Mouse (Mus musculus): ENCODE results near the gene Pik3c2g. TPM values are rescaled to one million over a fixed set of nuclear protein-coding genes. Genes with fewer than 3 reads are reported as not detected.

Pik3c2g gene
- total and polyA plus RNA-seq, 3 experiments, result 0.27 TPM; not detected in 2

DNA sequence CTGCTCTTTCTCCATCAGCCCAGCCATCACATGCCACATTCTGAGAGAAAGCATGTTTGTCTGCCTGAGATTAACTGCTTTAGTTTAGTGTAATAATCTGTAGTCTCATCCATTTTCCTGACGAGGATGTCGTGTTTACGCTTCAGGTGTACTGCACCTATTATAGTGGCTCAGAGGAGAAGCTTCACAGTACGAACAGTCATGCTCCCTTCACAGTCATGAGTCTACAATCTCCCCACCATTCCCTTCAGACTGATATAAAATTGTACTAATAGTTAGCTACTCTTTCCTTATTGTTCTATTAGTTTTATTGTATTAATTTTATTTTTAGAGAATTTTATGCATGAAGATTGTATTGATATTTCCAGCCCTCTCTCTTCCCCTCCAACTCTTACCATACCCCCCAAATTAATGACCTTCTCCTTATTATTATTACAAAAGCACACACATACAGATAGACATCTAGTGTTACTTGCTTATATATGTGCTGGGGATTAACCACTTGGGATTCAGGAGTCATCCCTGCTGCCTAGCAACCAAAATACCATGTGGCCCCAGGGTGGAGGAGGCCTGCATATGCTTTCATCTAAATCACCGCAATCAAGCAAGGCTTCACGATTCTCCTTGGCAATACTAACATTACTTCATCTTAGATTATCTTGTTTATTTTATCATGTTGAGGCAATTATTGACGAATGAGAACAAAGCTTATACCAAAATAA, 159.9 kb downstream of the Pik3c2g start:
- TF ChIP-seq GATA1 (IDR thresholded peaks at IDR 0.05; ENCODE audit: borderline replicate concordance, low read length), result no peak
- no peak for TF ChIP-seq CTCF (IDR thresholded peaks at IDR 0.05; ENCODE audit: low read depth, low read length)
- TF ChIP-seq POLR2AphosphoS5 (IDR thresholded peaks at IDR 0.05; ENCODE audit: insufficient replicate concordance, low read depth, low read length), result no peak
- no peak for TF ChIP-seq TAL1 (conservative IDR thresholded peaks at IDR 0.05; ENCODE audit: low read depth, low read length)
- no peak for TF ChIP-seq GATA2 (IDR thresholded peaks at IDR 0.05; ENCODE audit: borderline replicate concordance, low read depth, low read length)
- Histone ChIP-seq H3K9me3 (replicated peaks) (peaks cover 24% of the 10 kb centered on the region), H3K4me1 (ENCODE audit: insufficient read depth, low read depth, low read length) (no peaks in the 10 kb centered on the region)

DNA sequence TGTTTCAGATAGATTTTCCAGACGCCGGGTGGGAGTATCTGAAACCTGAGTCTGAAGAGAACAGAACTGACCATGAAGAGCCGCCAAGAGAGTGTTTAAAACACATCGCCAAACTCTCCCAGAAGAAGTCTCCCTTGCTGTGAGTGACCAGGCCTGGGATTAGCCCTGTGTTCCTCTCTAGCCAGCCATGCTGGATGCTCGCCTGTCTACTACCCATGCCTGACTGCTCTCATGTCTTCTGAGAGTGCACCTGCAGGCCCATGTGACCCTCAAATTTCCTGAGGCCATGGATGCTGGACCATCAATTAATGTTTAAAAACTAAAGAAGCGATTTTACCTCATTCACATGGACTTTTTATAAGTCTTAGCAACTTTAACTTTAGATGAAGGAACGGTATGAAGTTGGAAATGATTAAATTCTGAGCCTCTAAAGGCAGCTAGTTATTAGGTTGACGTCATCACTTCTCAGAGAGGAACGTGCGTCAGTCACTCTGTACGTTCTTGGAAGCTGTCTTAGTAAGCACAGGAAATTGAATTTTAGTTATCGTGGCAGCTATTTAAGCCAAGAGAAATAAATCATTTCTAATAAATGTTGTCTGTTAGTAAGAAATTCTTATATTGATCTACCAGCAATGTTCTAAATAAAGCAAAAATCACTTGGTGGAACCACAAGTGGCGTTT, 161.2 kb downstream of the Pik3c2g start:
- ATAC-seq (ENCODE audit: extremely low read depth, insufficient number of reproducible peaks, low FRiP score, poor library complexity, severe bottlenecking) (no peak), DNase-seq (ENCODE audit: low spot score) (no peak)
- Histone ChIP-seq H3K4me3 (ENCODE audit: low read depth, low read length) (no peak overlapping the region), H3K27me3 (ENCODE audit: insufficient read depth, low read length) (no peaks in the 10 kb centered on the region), H3K9me3 (replicated peaks) (peaks cover 18% of the 10 kb centered on the region), H3K36me3 (replicated peaks) (no peaks in the 10 kb centered on the region), H3K4me1 (ENCODE audit: insufficient read depth, low read depth, low read length) (no peaks in the 10 kb centered on the region)
- TF ChIP-seq TAL1 (conservative IDR thresholded peaks at IDR 0.05; ENCODE audit: low read depth, low read length) (no peak), GATA1 (IDR thresholded peaks at IDR 0.05; ENCODE audit: borderline replicate concordance, low read length) (no peak), POLR2AphosphoS5 (IDR thresholded peaks at IDR 0.05; ENCODE audit: insufficient replicate concordance, low read depth, low read length) (no peak), GATA2 (IDR thresholded peaks at IDR 0.05; ENCODE audit: borderline replicate concordance, low read depth, low read length) (no peak), CTCF (IDR thresholded peaks at IDR 0.05; ENCODE audit: low read depth, low read length) (no peak)

More for the DNA sequence above, 159.9 kb downstream of the Pik3c2g start:
- Histone ChIP-seq H3K36me3 (replicated peaks) (no peaks in the 10 kb centered on the region), H3K27me3 (ENCODE audit: insufficient read depth, low read length) (no peaks in the 10 kb centered on the region), H3K4me3 (ENCODE audit: low read depth, low read length) (no peak overlapping the region)
- ATAC-seq (ENCODE audit: extremely low read depth, insufficient number of reproducible peaks, low FRiP score, poor library complexity, severe bottlenecking) (no peak), DNase-seq (ENCODE audit: low spot score) (no peak)

DNA sequence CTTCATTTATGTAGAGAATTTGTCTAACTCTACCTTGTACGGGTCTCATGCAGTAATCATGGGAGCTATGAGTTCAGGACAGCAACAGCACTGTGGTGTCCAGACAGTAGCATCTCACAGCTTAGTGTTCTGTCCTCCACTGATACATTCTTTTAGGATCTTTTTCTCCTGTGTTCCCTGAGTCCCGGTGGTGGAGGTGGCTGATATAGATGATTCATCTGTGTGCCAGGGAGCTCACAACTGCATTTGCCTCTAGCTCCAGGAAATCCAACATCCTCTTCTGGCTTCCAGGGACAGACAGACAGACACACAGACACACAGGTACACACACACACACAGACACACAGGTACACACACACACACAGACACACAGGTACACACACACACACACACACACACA, 163.6 kb downstream of the Pik3c2g start:
- Histone ChIP-seq H3K36me3 (replicated peaks) (no peaks in the 10 kb centered on the region), H3K4me1 (ENCODE audit: insufficient read depth, low read depth, low read length) (no peaks in the 10 kb centered on the region), H3K9me3 (replicated peaks) (peaks cover 10% of the 10 kb centered on the region; the same call in 1 of the 2 replicates), H3K4me3 (ENCODE audit: low read depth, low read length) (no peak overlapping the region), H3K27me3 (ENCODE audit: insufficient read depth, low read length) (no peaks in the 10 kb centered on the region)
- ATAC-seq (ENCODE audit: extremely low read depth, insufficient number of reproducible peaks, low FRiP score, poor library complexity, severe bottlenecking), result no peak
- TF ChIP-seq POLR2AphosphoS5 (IDR thresholded peaks at IDR 0.05; ENCODE audit: insufficient replicate concordance, low read depth, low read length) (no peak), CTCF (IDR thresholded peaks at IDR 0.05; ENCODE audit: low read depth, low read length) (no peak), GATA1 (IDR thresholded peaks at IDR 0.05; ENCODE audit: borderline replicate concordance, low read length) (no peak), TAL1 (conservative IDR thresholded peaks at IDR 0.05; ENCODE audit: low read depth, low read length) (no peak), GATA2 (IDR thresholded peaks at IDR 0.05; ENCODE audit: borderline replicate concordance, low read depth, low read length) (no peak)
- DNase-seq (ENCODE audit: low spot score), result no peak

DNA sequence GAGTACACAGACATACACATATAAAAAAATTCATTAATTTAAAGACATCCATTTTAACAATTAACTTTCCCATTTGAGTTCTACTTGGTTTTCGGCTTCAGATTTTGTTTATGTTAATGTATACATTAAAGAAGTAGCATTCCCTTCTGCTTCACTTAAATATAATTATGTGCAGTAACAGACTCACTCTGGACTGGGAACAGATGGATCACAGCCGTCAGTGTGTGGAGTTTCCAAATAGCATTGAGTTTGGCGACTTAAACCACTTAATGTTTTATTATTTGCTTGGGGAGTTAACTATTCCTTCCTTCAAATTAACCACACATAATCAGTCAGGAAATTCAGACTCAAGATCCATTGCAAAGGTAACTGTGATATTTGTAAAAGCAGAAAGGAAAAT, 164.0 kb downstream of the Pik3c2g start:
- no peaks in the 10 kb centered on the region for H3K27me3 ChIP-seq (ENCODE audit: insufficient read depth, low read length)
- TF ChIP-seq POLR2AphosphoS5 (IDR thresholded peaks at IDR 0.05; ENCODE audit: insufficient replicate concordance, low read depth, low read length) (no peak), GATA1 (IDR thresholded peaks at IDR 0.05; ENCODE audit: borderline replicate concordance, low read length) (no peak), TAL1 (conservative IDR thresholded peaks at IDR 0.05; ENCODE audit: low read depth, low read length) (no peak), GATA2 (IDR thresholded peaks at IDR 0.05; ENCODE audit: borderline replicate concordance, low read depth, low read length) (no peak), CTCF (IDR thresholded peaks at IDR 0.05; ENCODE audit: low read depth, low read length) (no peak)
- H3K9me3 ChIP-seq (replicated peaks), result peaks cover 10% of the 10 kb centered on the region; the same call in 1 of the 2 replicates
- no peaks in the 10 kb centered on the region for H3K4me1 ChIP-seq (ENCODE audit: insufficient read depth, low read depth, low read length)
- no peak overlapping the region for H3K4me3 ChIP-seq (ENCODE audit: low read depth, low read length)
- no peak for ATAC-seq (ENCODE audit: extremely low read depth, insufficient number of reproducible peaks, low FRiP score, poor library complexity, severe bottlenecking)
- no peak for DNase-seq (ENCODE audit: low spot score)
- no peaks in the 10 kb centered on the region for H3K36me3 ChIP-seq (replicated peaks)

DNA sequence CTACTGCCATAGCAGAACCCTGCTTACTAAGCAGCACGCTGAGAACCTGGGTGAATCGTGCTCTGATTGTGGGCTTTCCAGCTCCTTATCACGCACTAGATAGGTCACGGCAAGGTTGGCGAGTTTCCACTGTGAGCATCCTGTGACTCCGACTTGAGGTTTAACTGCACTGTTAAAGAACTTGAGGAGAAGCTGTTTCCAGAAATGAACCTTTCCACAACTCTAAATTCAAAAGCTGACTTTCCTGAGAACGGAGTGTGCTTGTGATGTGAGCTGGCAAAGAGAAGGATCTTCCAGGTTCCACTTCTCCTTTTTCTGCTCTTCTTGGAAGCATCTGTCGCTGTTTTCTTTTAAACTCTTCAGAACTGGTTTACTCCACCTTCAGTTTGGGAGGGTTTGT, 170.9 kb downstream of the Pik3c2g start:
- no peak for TF ChIP-seq POLR2AphosphoS5 (IDR thresholded peaks at IDR 0.05; ENCODE audit: insufficient replicate concordance, low read depth, low read length)
- no peak for TF ChIP-seq CTCF (IDR thresholded peaks at IDR 0.05; ENCODE audit: low read depth, low read length)
- TF ChIP-seq GATA2 (IDR thresholded peaks at IDR 0.05; ENCODE audit: borderline replicate concordance, low read depth, low read length), result no peak
- no peak for TF ChIP-seq GATA1 (IDR thresholded peaks at IDR 0.05; ENCODE audit: borderline replicate concordance, low read length)
- no peak for TF ChIP-seq TAL1 (conservative IDR thresholded peaks at IDR 0.05; ENCODE audit: low read depth, low read length)
- no peak for ATAC-seq (ENCODE audit: extremely low read depth, insufficient number of reproducible peaks, low FRiP score, poor library complexity, severe bottlenecking)
- peaks cover 7% of the 10 kb centered on the region for H3K9me3 ChIP-seq (replicated peaks)
- H3K36me3 ChIP-seq (replicated peaks), result no peaks in the 10 kb centered on the region
- no peak overlapping the region for H3K4me3 ChIP-seq (ENCODE audit: low read depth, low read length)
- no peaks in the 10 kb centered on the region for H3K4me1 ChIP-seq (ENCODE audit: insufficient read depth, low read depth, low read length)
- no peaks in the 10 kb centered on the region for H3K27me3 ChIP-seq (ENCODE audit: insufficient read depth, low read length)
- DNase-seq (ENCODE audit: low spot score), result no peak

DNA sequence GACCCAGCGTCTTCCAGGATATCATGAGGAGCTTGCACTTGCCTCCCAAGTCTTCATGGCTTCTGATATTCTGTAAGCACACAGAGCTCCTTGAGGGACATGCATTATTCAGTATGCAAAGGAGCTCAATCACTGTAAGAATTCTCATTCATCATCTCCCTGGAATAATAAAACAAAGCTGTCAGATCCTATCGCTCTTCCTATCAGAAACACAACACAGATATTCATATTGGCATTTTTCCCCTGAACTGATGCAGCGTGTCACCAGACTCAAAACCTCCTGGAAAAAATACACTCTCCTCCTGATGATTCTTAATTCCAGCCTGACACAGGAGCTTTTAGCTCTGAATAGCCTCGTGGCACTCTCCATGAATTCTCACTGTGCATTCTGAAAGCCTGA, 174.0 kb downstream of the Pik3c2g start:
- no peaks in the 10 kb centered on the region for H3K27me3 ChIP-seq (ENCODE audit: insufficient read depth, low read length)
- ATAC-seq (ENCODE audit: extremely low read depth, insufficient number of reproducible peaks, low FRiP score, poor library complexity, severe bottlenecking) (no peak), DNase-seq (ENCODE audit: low spot score) (no peak)
- H3K4me1 ChIP-seq (ENCODE audit: insufficient read depth, low read depth, low read length), result no peaks in the 10 kb centered on the region
- H3K9me3 ChIP-seq (replicated peaks), result peaks cover 10% of the 10 kb centered on the region
- H3K4me3 ChIP-seq (ENCODE audit: low read depth, low read length), result no peak overlapping the region
- TF ChIP-seq TAL1 (conservative IDR thresholded peaks at IDR 0.05; ENCODE audit: low read depth, low read length), result no peak
- no peaks in the 10 kb centered on the region for H3K36me3 ChIP-seq (replicated peaks)

Measured in G1E (cell line).